Mouse (Mus musculus): ENCODE measurements around the gene Hook1. TPM values are rescaled to one million over a fixed set of nuclear protein-coding genes. Genes with fewer than 3 reads are reported as not detected.

Hook1 gene
- polyA plus RNA-seq (2015; fragmentation: Nextera tagmentation; extraction: Ambion mirVana), result 60.8 and 63.4 TPM in 2 replicates

GRCm38 (mm10) chr4:95966928-95967724 lies at the start of gene Hook1:
Gene Hook1, plus strand, starts transcription at chr4:95967240.
- H3K4me3 ChIP-seq, result peak within 1 kb of the TSS; percentile 77
- peak within 1 kb of the TSS; percentile 70 for H3K4me2 ChIP-seq
- H3K9ac ChIP-seq, result peak within 1 kb of the TSS; percentile 77
- no peaks in the 10 kb centered on the region for H3K27me3 ChIP-seq
- no peaks in the 10 kb centered on the region for H3K36me3 ChIP-seq
- ATAC-seq (ENCODE audit: low FRiP score, low read depth), result peak; percentile 100
- H3K27ac ChIP-seq (replicated peaks), result peak within 1 kb of the TSS; percentile 88
- no peaks in the 10 kb centered on the region for H3K9me3 ChIP-seq
- WGBS, result under 1% methylated on average over 80 of the region's 82 CpGs
- peaks cover 22% of the 10 kb centered on the region for H3K4me1 ChIP-seq (replicated peaks)

- H3K4me3 ChIP-seq, result no peak overlapping the region
- no peak overlapping the region for H3K4me2 ChIP-seq
- ATAC-seq (ENCODE audit: low FRiP score, low read depth), result no peak
- 75% methylated on average over 6 of the region's 6 CpGs for WGBS
- H3K27me3 ChIP-seq, result no peaks in the 10 kb centered on the region
- H3K4me1 ChIP-seq (replicated peaks), result no peaks in the 10 kb centered on the region
- no peaks in the 10 kb centered on the region for H3K9me3 ChIP-seq
- no peak overlapping the region for H3K27ac ChIP-seq (replicated peaks)
- no peaks in the 10 kb centered on the region for H3K36me3 ChIP-seq
- H3K9ac ChIP-seq, result no peak overlapping the region
These were observed 49.3 kb upstream of the Hook1 start for GRCm38 (mm10) chr4:95917703-95918102.

GRCm38 (mm10) chr4:95920448-95920847 lies 46.6 kb upstream of the Hook1 start:
- Histone ChIP-seq H3K27me3 (no peaks in the 10 kb centered on the region), H3K4me2 (no peak overlapping the region), H3K4me3 (no peak overlapping the region), H3K9me3 (no peaks in the 10 kb centered on the region), H3K36me3 (no peaks in the 10 kb centered on the region), H3K9ac (no peak overlapping the region), H3K4me1 (replicated peaks) (0 out of 2 replicates have a peak, but pooled peaks cover 2% of the 10 kb centered on the region), H3K27ac (replicated peaks) (no peak overlapping the region)
- ATAC-seq (ENCODE audit: low FRiP score, low read depth), result no peak
- 91% methylated on average over 4 of the region's 4 CpGs for WGBS

GRCm38 (mm10) chr4:95924210-95925184 lies 42.5 kb upstream of the Hook1 start:
- Histone ChIP-seq H3K4me2 (peak overlapping the region; percentile 36), H3K4me1 (replicated peaks) (0 out of 2 replicates have a peak, but pooled peaks cover 2% of the 10 kb centered on the region), H3K4me3 (no peak overlapping the region), H3K9me3 (no peaks in the 10 kb centered on the region), H3K36me3 (no peaks in the 10 kb centered on the region), H3K27ac (replicated peaks) (no peak overlapping the region), H3K9ac (no peak overlapping the region), H3K27me3 (no peaks in the 10 kb centered on the region)
- WGBS, result 17% methylated on average over 7 of the region's 7 CpGs
- ATAC-seq (ENCODE audit: low FRiP score, low read depth), result peak; percentile 76; the same call in 1 of the 2 replicates

- Histone ChIP-seq H3K9me3 (no peaks in the 10 kb centered on the region), H3K27ac (replicated peaks) (no peak overlapping the region), H3K4me3 (no peak overlapping the region), H3K4me1 (replicated peaks) (0 out of 2 replicates have a peak, but pooled peaks cover 2% of the 10 kb centered on the region), H3K9ac (no peak overlapping the region), H3K4me2 (no peak overlapping the region), H3K36me3 (no peaks in the 10 kb centered on the region), H3K27me3 (no peaks in the 10 kb centered on the region)
- 91% methylated on average over 1 of the region's 1 CpGs for WGBS
- no peak for ATAC-seq (ENCODE audit: low FRiP score, low read depth)
These were observed 38.2 kb upstream of the Hook1 start for GRCm38 (mm10) chr4:95928846-95929245.

GRCm38 (mm10) chr4:95929936-95930335 lies 37.1 kb upstream of the Hook1 start:
- Histone ChIP-seq H3K4me1 (replicated peaks) (no peaks in the 10 kb centered on the region), H3K27me3 (no peaks in the 10 kb centered on the region), H3K9me3 (no peaks in the 10 kb centered on the region), H3K9ac (no peak overlapping the region), H3K27ac (replicated peaks) (no peak overlapping the region), H3K4me2 (no peak overlapping the region), H3K4me3 (no peak overlapping the region), H3K36me3 (no peaks in the 10 kb centered on the region)
- 67% methylated on average over 1 of the region's 1 CpGs for WGBS
- no peak for ATAC-seq (ENCODE audit: low FRiP score, low read depth)

- no peak overlapping the region for H3K9ac ChIP-seq
- no peaks in the 10 kb centered on the region for H3K36me3 ChIP-seq
- no peak for ATAC-seq (ENCODE audit: low FRiP score, low read depth)
- WGBS, result 68% methylated on average over 2 of the region's 2 CpGs
- no peak overlapping the region for H3K4me3 ChIP-seq
- no peaks in the 10 kb centered on the region for H3K4me1 ChIP-seq (replicated peaks)
- no peak overlapping the region for H3K4me2 ChIP-seq
- H3K27ac ChIP-seq (replicated peaks), result no peak overlapping the region
- H3K27me3 ChIP-seq, result no peaks in the 10 kb centered on the region
- no peaks in the 10 kb centered on the region for H3K9me3 ChIP-seq
These were observed 35.7 kb upstream of the Hook1 start for GRCm38 (mm10) chr4:95931331-95931730.

- 90% methylated on average over 9 of the region's 9 CpGs for WGBS
- no peak overlapping the region for H3K27ac ChIP-seq (replicated peaks)
- H3K9me3 ChIP-seq, result no peaks in the 10 kb centered on the region
- no peak overlapping the region for H3K4me2 ChIP-seq
- ATAC-seq (ENCODE audit: low FRiP score, low read depth), result no peak
- H3K4me1 ChIP-seq (replicated peaks), result no peaks in the 10 kb centered on the region
- H3K27me3 ChIP-seq, result no peaks in the 10 kb centered on the region
- no peaks in the 10 kb centered on the region for H3K36me3 ChIP-seq
- H3K9ac ChIP-seq, result no peak overlapping the region
- H3K4me3 ChIP-seq, result no peak overlapping the region
These were observed 33.2 kb upstream of the Hook1 start for GRCm38 (mm10) chr4:95933801-95934356.

- Histone ChIP-seq H3K9me3 (no peaks in the 10 kb centered on the region), H3K4me1 (replicated peaks) (no peaks in the 10 kb centered on the region), H3K4me2 (no peak overlapping the region), H3K27ac (replicated peaks) (no peak overlapping the region), H3K4me3 (no peak overlapping the region), H3K9ac (no peak overlapping the region), H3K36me3 (no peaks in the 10 kb centered on the region), H3K27me3 (no peaks in the 10 kb centered on the region)
- WGBS, result 75% methylated on average over 4 of the region's 4 CpGs
- no peak for ATAC-seq (ENCODE audit: low FRiP score, low read depth)
These were observed 32.5 kb upstream of the Hook1 start for GRCm38 (mm10) chr4:95934384-95935035.

GRCm38 (mm10) chr4:95938701-95939100 lies 28.3 kb upstream of the Hook1 start:
- Histone ChIP-seq H3K4me2 (no peak overlapping the region), H3K27me3 (no peaks in the 10 kb centered on the region), H3K9me3 (no peaks in the 10 kb centered on the region), H3K36me3 (no peaks in the 10 kb centered on the region), H3K4me3 (no peak overlapping the region), H3K9ac (no peak overlapping the region), H3K4me1 (replicated peaks) (no peaks in the 10 kb centered on the region), H3K27ac (replicated peaks) (no peak overlapping the region)
- WGBS, result 68% methylated on average over 3 of the region's 3 CpGs
- ATAC-seq (ENCODE audit: low FRiP score, low read depth), result no peak

- Histone ChIP-seq H3K36me3 (no peaks in the 10 kb centered on the region), H3K9ac (no peak overlapping the region), H3K4me2 (no peak overlapping the region), H3K4me3 (no peak overlapping the region), H3K27ac (replicated peaks) (no peak overlapping the region), H3K4me1 (replicated peaks) (no peaks in the 10 kb centered on the region), H3K9me3 (no peaks in the 10 kb centered on the region), H3K27me3 (no peaks in the 10 kb centered on the region)
- no peak for ATAC-seq (ENCODE audit: low FRiP score, low read depth)
- WGBS, result 83% methylated on average over 1 of the region's 1 CpGs
These were observed 19.1 kb upstream of the Hook1 start for GRCm38 (mm10) chr4:95947896-95948295.
